Mouse (Mus musculus) olfactory bulb, adult 2 months (tissue): ENCODE data around the gene Areg. TPM values are rescaled to one million over a fixed set of nuclear protein-coding genes. Genes with fewer than 3 reads are reported as not detected.

Source experiments
- H3K27ac ChIP-seq: fragments of 200-500 bp; 2 replicates; pipeline ENCODE4 v1.5.1; 2012; ENCODE audit warnings: low read depth, low read length; ENCODE audit not compliant: insufficient read depth
- H3K4me1 ChIP-seq: fragments of 200-500 bp; 2 replicates; pipeline ENCODE4 v1.6.1; 2012; ENCODE audit warnings: low read length; ENCODE audit not compliant: control insufficient read depth, insufficient read depth
- H3K4me3 ChIP-seq: fragments of 200-500 bp; 2 replicates; pipeline ENCODE4 v1.5.1; 2012; ENCODE audit warnings: mild to moderate bottlenecking, low read depth, low read length, moderate library complexity; ENCODE audit not compliant: insufficient read depth
- CTCF ChIP-seq: fragments of 200-500 bp; IDR thresholded peaks from 2 replicates; pipeline ENCODE4 v1.5.1; 2012; ENCODE audit warnings: low read depth, mild to moderate bottlenecking, low read length, moderate library complexity; ENCODE audit not compliant: insufficient read depth
- POLR2A ChIP-seq: fragments of 200-500 bp; IDR thresholded peaks from 2 replicates; pipeline ENCODE4 v1.6.1; 2012; ENCODE audit warnings: mild to moderate bottlenecking, low read depth, low read length, moderate library complexity; ENCODE audit not compliant: insufficient read depth
- WGBS: fragments of 180-500 bp; shearing (Covaris S2); methylation state at CpG from one replicate; pipeline ENCODE4 v1.1.7; 2018; 5-methylcytosine and 5-hydroxymethylcytosine counted together
- polyA plus RNA-seq: library from polyadenylated mRNA; stranded (reverse); fragments of >200 nt; gene quantifications from 2 replicates; pipeline ENCODE4 v1.2.4, GENCODE M21; 2012; ENCODE audit warnings: low replicate concordance; ENCODE audit not compliant: missing spikeins, insufficient read depth, insufficient read length

The Areg gene
- polyA plus RNA-seq, 1 experiment, result not detected

DNA sequence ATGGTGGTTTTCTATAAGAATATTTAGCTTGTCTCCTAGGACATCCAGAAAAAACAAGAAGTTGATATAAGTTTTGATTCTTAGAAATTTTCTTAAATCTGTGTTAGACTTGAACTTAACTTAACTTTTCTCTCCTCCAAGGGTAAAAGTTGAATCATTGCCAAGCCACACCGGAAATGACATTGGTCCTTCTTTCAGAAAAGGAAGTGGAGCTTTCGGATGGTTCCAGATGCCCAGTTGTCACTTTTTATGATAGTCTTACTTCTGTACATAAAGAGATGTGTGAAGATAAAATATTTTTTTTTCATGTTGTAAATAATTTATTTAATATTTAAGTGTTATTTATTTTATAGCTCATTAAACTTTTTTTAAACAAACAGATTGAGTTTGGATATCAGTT is 8.7 kb downstream of the Areg start:
- Histone ChIP-seq H3K4me1 (peaks cover 2% of the 10 kb centered on the region; the same call in 1 of the 2 replicates), H3K4me3 (no peak overlapping the region), H3K27ac (no peak overlapping the region)
- no peak for TF ChIP-seq CTCF
- no peak for TF ChIP-seq POLR2A
- WGBS, result 85% methylated on average over 2 of the region's 2 CpGs

DNA sequence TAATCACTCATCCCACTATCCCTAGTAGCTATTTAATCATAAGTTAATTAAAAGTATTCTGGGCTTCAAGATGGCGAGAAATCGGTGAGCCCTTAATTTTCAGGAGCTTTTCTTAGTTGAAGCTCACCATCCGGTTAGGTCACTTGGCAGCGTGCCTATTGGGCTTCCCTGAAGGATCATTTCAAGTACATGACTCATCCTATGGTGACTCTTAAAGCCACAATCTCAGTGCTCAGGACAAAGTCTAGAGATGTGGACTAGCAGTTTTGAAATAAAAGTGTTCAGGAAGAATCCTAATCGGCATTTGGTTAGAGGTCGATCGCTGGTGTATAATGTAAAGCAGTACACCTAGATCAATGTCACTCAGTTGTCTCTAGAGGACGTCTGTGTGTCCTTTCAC is 17.3 kb downstream of the Areg start:
- Histone ChIP-seq H3K4me3 (no peak overlapping the region), H3K27ac (no peak overlapping the region), H3K4me1 (no peaks in the 10 kb centered on the region)
- TF ChIP-seq POLR2A (no peak), CTCF (no peak)
- 79% methylated on average over 8 of the region's 8 CpGs for WGBS

DNA sequence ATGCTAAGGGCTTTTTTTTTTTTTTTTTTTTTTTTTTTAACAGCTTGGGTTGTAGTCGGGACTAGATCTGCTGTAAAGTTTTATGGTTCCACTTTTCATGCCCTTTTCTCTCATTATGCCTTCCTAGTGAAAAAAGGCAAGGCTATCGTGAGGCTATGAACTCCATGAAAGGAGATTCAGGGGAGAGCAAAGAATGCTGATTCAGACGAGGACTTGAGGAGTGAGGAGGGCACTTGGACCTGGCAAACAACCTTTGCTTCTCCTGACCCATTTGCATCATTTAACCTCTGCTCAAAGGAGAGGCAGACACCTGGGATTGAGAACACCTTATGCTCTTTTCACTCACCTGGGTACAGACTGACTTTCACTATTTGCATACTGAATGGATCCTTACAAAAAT is 17.8 kb downstream of the Areg start:
- TF ChIP-seq CTCF (no peak), POLR2A (no peak)
- H3K4me1 ChIP-seq, result no peaks in the 10 kb centered on the region
- H3K4me3 ChIP-seq, result no peak overlapping the region
- 60% methylated on average over 3 of the region's 3 CpGs for WGBS
- H3K27ac ChIP-seq, result no peak overlapping the region

DNA sequence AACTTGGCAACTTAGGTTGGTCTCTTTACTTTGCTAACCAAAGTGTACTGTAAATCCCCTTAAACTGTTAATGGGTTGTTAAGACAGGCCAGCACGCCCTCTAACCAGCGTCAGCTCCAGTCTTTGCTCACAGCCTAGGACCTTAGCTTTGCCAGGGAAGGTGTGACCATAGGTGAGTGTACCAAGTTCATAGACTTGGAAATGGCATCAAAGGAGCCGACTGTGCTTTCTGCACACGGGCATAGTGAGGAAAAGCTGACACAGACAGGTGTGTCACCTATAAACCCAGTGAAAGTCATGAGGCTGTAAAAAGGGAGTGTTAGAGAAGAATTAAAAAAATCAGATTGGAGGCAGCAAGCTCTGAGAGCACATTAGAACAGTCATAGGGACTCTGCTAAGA is 23.4 kb downstream of the Areg start:
- no peak for TF ChIP-seq POLR2A
- no peak for TF ChIP-seq CTCF
- no peak overlapping the region for H3K27ac ChIP-seq
- no peak overlapping the region for H3K4me3 ChIP-seq
- no peaks in the 10 kb centered on the region for H3K4me1 ChIP-seq
- WGBS, result 90% methylated on average over 4 of the region's 4 CpGs

DNA sequence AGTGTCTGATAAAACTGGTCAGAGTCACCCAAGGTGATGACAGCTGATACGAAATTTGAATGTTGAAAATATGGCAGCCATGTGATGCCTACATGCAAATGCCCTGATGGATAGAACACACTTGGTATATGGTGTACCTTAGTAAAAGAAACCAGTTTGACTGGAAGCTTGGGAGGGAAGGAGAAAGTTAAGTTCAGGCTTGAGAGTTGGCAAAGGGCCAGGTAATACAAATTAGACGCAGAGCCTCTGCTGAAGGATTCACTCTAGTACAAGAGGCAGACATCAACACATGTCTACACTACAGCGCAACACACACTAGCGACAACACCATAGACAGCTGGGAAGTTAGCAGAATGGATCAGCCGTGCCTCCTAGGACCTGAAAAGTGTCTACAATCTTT is 27.2 kb downstream of the Areg start:
- TF ChIP-seq CTCF (no peak), POLR2A (no peak)
- Histone ChIP-seq H3K4me1 (no peaks in the 10 kb centered on the region), H3K4me3 (no peak overlapping the region), H3K27ac (no peak overlapping the region)
- 89% methylated on average over 5 of the region's 5 CpGs for WGBS

DNA sequence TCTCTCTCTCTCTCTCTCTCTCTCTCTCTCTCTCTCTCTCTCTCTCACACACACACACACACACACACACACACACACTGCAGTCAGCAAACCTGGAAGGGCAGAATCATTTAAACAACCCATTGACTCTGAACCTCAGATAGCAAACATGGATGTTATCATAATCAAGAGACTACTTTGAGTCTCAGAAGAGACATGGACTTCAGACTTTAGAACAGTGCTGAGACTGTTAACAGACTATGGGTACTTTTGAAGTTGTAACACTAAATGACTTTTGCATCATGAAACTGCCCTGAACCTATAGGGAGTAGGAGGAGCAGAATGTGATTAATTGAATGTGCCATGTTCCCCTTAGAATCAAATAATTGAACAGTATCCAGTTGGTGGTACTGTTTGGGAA is 37.0 kb downstream of the Areg start:
- TF ChIP-seq POLR2A (no peak), CTCF (no peak)
- Histone ChIP-seq H3K27ac (no peak overlapping the region), H3K4me1 (no peaks in the 10 kb centered on the region), H3K4me3 (no peak overlapping the region)

DNA sequence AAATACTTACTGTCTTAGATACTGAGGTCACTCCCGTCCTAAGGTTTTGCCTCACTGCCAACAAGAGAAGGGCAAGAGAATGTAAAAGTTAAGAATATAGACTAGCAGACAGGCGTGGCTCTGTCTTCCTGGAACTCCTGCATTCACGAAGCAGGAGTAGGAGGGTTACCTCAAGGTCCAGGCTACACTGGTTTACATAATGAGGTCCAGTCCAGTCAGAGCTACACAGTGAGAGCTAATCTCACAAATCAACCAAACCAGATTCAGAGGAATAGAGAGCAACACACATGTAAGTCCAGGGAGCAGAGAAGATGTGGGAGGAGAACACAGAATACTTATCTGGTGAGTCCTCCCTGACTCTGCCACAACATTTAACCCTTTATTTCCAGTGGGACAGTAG is 55.2 kb downstream of the Areg start:
- TF ChIP-seq CTCF, result no peak
- TF ChIP-seq POLR2A, result no peak
- WGBS, result 83% methylated on average over 3 of the region's 3 CpGs
- Histone ChIP-seq H3K4me3 (no peak overlapping the region), H3K27ac (no peak overlapping the region), H3K4me1 (no peaks in the 10 kb centered on the region)

Other genes with a start within 250 kb of the Areg start
- not detected in 2 replicates for gene Cxcl1, start 248.4 kb upstream of the Areg start, polyA plus RNA-seq
- not detected in 2 replicates for gene Cxcl2, start 235.7 kb upstream of the Areg start, polyA plus RNA-seq
- not detected in 2 replicates for gene Mthfd2l, start 208.5 kb upstream of the Areg start, polyA plus RNA-seq
- not detected in 2 replicates for gene Epgn, start 112.1 kb upstream of the Areg start, polyA plus RNA-seq
- gene Ereg, start 65.0 kb upstream of the Areg start, polyA plus RNA-seq, result not detected in 2 replicates